Mouse (Mus musculus): ENCODE data around the gene Ica1.

Ica1 gene

DNA sequence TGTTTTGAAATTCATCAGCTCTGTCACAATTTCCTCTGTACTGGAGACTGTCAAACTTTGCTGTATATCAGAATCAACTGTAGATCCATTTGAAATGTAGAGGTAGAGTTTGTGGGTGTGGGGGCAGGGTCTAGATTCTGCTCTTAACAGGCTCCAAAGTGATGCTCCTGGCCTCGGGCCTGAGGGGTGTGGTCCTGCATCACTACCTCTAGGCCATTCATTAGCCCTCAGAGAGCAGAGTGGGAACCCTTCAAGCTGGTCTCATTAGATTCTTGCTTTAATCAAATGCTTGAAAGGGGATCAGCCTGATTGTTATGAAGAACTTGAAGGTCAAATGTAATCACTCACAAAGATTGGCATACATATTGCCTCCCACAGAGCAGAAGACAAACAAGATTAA, 36.6 kb downstream of the Ica1 start:
- DNase-seq = peak; percentile 74

DNA sequence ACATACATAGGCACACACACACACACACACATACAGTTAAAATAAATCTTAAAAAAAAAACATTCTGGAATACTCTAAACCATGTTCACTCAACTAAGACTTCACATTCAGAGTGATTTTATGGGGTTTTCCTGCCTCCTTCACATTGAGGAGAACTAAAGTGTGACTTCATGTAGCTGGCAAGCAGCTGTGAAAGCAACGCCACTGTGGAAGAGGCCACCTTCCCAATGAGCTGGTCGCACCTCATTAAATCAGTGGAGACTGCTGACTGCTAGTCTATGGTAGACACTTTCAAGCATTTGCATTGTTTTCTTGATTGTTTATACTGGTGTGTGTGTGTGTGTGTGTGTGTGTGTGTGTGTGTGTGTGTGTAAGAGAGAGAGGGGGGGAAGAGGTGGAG, 38.2 kb downstream of the Ica1 start:
- no peak for DNase-seq

DNA sequence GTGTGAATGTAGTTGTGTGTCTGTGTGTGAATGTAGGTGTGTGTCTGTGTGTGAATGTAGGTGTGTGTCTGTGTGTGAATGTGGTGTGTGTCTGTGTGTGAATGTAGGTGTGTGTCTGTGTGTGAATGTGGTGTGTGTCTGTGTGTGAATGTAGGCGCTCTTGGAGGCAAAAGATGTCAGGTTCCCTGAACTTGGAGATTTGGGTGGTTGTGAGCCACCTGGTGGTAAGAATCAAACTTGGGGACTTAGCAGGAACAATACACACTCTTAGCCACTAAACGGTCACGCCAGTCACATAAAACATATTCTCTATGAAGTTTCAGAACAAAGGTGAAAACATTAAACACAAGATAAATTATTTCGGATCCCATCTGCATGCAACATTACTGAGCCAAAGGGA, 39.9 kb downstream of the Ica1 start:
- peak; percentile 58 for DNase-seq

DNA sequence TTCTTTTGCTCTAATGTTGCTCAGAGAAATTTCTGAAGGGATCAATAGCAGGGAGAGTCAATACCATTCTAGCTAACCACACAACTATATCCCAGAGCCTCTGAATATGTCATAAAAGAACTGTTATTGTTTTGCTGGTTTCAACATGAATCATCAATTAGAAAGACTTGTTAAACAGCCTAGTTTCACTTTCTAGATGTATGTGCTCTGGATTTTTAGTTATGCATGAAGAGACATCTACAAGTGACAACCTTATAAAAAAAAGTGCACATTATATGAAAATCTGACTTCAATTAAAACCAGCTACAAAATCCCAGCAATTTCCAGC, 41.8 kb downstream of the Ica1 start:
- no peak for DNase-seq

DNA sequence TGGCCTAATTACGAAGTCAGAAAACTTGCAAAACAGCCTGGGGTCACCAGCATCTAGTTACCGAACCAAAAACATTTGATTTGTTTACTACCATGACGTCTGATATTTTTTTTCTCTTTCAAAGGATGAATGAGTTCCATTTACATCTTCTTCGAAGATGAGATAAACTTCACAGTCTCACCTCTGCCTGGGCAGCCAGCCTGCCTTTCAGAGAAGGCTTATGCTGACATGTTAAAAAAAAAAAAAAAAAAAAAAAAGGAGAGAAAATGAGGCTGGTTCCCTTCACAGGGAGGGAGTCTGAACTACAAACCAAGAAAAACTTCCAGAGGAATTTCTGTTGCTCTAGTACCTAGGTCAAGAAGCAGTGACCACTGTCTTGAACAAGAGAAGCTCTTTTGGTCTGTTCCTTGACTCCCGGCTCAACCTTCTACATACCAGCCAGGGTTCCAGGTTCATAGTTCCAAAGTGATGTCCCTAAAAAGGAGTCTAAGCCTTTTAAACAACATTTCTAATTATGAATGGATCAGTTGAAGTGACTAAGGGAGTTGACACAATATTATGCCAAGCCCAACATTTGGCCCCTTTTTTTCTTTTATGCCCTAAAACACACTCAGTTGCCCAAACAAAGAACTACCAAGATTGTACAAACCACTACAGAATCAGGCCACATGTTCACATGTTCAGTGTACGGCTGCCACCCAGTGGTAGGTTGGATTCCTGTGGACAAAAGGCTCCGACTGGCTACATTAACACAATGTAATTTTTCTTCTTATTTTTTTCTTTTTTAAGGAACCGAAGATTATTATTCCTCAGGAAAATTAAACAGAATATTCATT, 42.4 kb downstream of the Ica1 start:
- peak; percentile 90 for DNase-seq

DNA sequence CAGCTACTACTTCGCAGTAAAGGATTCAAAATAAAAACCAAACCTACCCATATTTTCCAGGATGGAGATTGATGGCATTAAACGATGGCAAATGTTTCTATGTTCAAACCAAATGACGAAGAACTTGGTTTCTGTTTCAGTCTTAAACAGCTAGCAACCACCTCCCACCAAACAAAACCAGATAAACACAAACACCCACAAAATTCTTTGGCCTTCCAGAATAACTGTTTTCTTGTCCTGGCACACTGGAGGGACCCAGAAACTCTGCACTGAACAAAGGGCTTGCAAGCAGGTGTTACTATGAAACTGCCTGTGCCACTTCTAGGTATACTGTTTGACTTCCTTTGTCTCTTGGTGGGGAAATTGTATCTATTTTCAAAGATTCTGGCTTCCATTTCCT, 43.2 kb downstream of the Ica1 start:
- peak; percentile 4 for DNase-seq

DNA sequence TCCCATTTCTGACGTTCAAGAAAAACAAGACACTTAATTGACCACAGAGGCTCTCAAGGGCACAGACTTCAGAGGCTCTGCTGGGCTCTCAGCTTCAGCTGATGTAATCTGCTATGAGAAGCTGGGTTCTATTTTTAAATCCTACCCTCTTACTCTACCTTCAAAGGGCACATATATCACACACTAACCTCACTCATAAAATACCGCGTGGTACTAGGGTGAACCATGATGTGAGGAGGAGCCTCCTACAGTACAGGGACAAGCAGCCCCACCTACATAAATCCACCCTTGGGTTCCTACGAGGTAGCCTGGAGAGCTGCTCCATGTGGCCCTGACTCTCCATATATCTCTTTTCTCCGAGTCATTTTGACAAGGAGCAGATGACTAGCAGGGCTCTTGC, 45.8 kb downstream of the Ica1 start:
- DNase-seq = peak; percentile 66

DNA sequence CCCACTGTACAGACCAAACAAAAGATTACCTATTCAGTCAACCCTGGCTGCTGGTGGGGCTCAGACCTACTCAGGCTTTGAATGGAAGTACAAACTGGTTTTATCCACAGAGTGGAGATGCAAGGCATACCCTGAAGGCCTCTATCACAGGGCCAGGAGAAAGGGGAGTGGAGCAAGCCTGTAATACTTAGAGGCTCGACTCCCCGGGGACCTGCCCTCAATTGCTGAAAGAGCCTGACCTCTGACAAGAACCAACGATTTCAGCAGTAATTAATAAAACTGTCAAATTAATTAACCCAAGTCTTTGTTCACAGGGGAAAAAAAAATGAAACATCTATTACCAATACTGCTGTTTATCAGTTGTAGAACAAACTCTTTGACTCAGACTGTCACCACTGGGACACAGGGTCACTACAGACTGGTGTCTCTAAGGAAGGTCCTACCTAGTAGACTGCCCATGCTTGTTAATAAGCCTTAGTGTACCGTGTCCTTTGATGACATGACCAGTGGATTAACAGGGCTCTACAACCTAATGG, 46.6 kb downstream of the Ica1 start:
- DNase-seq = peak; percentile 68

DNA sequence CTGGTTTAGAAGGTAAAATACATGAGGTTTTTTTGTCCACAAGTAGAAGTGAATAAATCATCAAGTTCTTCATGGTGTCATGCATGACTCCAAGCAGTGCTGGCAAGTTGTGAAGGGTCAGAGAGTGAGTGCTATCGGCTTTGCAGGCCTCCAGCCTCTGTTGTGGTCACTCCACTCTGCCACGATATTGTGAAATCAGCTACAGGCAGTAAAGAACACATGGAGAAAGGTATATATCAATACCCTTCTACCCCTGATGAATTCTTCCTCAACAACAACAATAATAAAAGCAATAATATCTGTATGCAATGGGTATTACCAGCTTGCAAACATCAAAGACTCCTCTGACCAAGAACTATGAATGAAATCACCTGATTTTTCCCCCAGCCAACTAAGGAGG, 47.9 kb downstream of the Ica1 start:
- peak; percentile 54 for DNase-seq

DNA sequence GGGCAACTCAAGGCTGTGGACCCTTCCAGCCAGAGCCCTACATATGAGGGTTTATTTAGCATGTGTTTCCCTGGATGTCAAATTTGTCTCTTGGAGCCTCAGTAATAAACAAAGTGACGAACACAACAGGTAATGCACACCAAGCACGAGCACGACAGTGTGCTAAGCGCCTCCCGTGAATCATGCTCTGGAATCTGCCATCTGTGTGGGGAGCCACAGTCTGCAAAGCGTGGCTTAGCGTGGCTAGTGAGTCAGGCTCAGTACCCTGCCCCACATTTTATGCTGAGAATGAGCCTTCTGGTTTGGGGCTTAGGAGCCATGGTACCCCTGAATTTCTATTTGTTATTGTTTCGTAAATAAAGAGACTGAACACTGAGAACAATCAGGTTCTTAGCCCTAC, 50.5 kb downstream of the Ica1 start:
- DNase-seq = no peak

DNA sequence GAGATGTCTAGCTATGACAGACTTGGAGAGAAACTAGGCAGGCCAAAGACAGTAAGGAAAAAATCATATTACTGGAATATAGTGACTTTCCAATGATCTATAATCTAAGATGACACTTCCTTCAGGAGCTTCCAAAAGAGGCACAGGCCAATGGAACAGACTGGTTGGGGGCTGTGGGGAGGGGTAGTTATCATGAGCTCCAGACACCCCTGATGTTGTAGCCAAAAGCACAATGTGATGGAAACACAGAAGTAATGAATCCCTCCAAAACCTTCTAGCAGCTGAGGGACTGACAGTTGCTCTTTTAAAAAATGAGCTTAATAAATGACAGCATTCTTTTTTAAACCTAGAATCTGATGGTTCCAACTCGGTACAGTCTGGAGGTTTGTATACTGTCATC, 52.7 kb downstream of the Ica1 start:
- peak; percentile 61 for DNase-seq

DNA sequence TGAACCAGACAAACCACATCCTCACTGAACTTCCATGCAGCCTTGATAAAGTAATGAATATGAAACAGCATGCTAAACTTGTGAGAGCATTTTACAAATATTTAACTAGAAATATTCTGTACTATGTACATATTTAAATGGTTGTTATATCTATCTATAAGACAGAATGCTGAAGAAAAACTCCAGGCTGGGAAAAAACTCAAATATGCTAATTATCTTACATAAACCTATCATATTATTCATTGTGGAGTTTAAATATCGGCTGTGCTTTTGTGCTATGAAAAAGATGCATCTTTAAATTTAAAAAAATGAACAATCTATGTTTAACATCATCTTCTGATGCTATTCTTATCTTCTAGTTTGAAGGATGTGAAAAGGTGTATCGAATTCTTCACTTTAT, 58.6 kb downstream of the Ica1 start:
- DNase-seq = no peak

DNA sequence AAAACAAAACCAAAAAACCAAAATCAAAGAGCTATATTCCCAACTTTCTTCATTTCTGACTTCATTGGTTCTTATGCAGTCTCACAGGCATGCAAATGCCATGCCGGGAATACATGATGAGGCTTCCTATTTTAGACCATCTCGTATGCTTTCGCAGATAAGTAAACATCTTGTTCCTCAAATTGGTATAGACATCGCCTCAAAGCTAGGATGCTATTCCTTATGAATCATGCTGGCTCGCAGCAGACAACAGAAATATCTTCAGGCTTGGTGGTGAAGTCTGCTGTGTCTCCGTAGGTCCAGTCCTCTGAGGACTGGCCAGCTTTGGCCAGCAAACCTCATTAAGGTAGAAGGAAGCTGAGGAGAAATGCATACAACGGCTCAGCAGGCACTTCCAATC, 60.3 kb downstream of the Ica1 start:
- peak; percentile 49 for DNase-seq

DNA sequence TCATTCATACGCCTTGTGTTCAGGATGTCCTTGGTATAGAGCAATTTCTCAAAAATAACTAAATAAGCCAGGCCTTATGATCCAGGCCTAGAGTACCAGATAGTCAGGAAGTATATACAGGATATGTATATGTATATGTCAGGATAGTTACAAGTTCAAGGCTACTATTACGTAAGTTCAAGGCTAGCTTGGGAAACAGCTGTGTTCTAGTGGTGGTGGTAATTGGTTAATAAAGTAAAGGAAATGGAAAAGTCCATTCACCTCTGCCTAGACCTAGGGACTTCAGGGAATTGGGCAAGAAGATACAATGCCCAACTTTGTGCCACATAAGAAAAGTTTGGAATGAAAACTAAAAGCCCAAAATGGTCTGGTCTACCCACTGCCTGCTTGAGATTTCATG, 61.7 kb downstream of the Ica1 start:
- DNase-seq = no peak

DNA sequence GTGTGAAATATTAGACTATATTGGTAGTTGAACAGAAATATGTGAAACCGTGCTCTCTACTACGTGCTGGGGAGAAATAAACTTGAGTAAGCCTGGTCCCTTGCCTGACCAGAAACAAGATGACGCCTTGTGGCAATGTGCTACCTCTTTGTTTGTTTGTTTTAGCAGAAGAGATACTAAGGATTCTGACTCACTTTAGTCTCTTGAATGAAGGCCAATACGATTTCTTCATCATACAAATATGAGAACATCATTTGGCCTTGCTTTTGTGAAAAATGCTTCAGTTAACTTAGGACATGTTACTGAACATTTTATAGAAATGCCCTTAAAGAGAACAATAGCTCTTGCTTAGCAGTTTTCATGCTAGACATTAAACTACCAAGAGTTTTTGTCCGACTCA, 67.0 kb downstream of the Ica1 start:
- DNase-seq = no peak

DNA sequence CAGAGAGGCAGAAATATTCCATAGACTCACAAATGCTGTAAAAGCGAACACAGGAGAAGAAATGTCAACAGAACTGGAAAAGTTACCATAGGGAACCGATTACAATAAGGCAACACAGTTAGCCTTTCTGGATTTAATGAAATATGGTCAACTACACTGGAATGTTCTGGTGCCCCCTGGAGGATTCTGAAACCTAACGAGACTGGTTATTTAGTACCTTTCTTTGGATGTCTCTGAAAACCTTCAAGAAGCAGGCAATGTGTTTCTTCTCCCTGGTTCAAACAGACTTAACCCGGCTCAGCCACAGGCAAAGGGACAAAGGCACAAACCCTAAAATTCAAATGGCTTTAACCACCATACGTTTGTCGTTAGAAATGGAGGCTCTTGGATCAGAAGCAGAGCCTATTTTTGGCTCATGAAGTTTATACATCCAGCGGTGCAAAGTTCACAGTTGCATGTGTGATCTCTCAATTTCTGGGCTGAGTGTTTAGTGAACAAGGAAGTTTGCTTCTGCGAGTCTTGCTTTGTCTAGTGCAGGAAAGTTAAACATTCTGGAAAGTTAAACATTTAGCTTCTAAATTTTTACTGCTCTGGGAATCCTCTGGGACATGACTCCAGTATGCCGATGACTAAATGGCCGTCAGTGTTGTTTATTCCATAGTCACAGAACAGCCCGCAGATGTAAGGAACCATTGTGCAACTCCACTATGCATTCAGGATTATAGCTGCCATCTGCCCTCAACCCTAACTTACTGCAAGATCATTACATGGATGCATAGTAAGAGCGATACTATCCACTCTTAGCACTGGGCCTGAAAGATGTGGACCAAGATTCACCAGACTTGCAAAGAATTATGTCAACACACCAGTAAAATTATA, 83.4 kb downstream of the Ica1 start:
- DNase-seq = peak; percentile 84

DNA sequence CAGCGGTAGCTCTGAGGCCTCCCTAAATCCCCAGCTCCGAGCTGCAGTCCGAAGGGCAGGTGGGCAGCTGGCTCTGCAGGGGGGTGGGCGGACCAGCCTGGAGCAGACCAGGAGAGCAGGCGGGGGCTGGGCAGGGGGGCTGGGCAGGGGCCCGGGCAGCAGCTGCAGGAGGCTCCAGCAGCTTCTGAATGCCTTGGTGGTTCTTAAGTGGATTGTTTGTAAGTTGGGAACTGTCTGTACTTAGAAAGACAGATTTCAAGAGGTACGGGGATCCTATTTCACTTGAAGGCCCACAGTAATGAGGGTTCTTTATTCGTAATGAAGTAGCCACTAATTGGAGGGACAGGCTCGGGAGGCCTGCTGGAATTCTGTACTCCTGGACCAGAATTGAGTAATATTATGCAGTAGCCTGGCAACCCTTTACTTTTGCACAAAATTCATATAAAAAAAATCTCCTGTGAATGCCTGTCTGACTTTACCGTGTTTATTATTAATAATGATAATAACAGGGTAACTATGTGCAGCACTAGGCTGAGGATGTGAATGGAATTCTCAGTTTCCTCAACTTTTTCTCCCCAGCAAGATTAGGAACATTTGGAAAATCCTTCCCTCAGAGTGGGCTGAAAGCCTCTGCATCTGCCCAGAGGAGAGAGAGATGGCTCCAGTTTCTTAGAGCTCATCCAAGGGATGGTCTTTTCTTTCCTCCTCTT, 84.2 kb downstream of the Ica1 start:
- DNase-seq = peak; percentile 85

DNA sequence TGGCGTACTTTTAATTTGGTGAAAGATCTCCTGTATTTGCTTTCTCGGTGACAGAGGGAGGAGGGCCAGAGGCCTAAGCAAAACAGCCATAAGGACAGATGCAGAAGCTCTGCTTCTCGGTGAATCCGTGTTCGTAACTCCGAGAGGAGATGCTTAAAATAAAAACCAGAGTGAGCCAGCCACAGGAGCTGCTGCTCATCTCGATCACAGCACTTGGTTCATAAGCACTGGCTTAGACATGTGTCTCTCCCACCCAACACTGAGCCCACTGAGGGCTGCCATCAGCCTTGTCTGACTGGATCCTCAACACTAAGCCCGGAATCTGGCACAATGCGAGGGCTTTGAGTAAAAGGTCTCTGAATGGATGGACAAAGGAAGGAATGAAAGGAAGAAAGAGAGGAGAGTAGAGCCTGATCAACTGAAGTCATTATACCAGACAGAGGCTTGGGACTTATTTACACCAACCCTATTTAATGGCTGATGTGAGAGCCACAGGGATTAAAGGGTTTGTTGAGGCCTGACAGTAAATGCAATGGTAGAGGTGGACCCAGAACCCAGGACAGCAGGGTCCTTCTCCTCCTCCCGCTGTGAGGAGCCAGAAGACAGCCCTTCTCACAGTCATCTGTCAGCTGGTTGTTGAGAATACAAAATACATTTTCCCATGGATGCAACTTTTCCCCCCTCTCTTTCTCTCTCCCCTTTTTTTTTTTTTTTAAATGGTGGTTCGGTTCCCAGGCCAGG, 85.0 kb downstream of the Ica1 start:
- DNase-seq = no peak

DNA sequence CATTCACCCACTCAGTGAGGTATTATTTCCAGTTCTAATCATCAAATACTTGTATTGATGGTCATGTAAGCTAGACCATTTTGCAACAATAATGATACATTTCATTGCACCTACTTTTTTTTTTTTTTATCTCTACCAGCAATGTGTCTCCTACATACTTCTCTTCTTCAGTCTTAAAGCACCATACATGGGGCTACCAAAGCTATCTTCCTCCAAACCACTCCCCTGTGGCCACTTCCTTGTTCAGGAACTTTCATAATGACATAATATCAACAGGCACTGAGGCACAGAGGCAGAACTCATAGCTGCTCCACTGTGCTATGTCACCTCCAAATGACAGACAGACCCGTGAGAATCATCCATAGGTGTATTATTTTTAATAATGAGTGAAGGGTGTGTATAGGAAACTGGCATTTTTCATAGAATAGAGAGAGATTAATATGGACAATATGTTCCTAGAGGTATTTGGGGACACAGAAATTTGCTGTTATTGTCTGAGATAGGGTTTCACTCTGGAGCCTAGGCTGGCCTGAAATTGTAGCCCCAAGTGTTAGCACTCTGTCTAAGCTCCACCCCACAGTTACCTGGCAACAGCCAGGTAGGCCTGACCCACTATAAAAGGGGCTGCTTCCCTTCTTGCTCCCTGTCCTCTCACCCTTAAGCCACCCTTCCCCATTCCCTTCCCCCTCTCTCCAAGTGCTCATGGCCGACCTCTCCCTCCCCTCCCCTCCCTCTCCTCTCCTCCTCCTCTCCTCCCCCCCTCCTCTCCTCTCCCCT, 86.9 kb downstream of the Ica1 start:
- DNase-seq = peak; percentile 91

DNA sequence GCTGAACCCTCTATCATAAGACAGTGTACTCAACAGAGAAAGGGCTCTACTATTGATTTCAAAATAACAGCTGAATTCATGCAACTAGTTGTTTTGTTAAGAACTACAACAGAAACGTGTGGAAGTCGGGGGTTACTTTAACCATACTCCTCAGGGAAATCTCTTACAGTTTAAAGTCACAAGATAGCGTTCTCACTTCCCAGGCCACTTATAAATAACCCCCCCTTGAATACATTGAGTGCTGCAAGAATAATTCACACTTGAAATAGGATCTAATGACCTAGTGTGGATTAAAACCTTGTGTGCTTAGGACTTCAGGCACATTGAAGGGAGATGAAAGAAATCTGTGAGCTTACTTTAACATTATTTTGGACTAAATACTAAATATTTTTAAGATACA, 87.8 kb downstream of the Ica1 start:
- DNase-seq = no peak

DNA sequence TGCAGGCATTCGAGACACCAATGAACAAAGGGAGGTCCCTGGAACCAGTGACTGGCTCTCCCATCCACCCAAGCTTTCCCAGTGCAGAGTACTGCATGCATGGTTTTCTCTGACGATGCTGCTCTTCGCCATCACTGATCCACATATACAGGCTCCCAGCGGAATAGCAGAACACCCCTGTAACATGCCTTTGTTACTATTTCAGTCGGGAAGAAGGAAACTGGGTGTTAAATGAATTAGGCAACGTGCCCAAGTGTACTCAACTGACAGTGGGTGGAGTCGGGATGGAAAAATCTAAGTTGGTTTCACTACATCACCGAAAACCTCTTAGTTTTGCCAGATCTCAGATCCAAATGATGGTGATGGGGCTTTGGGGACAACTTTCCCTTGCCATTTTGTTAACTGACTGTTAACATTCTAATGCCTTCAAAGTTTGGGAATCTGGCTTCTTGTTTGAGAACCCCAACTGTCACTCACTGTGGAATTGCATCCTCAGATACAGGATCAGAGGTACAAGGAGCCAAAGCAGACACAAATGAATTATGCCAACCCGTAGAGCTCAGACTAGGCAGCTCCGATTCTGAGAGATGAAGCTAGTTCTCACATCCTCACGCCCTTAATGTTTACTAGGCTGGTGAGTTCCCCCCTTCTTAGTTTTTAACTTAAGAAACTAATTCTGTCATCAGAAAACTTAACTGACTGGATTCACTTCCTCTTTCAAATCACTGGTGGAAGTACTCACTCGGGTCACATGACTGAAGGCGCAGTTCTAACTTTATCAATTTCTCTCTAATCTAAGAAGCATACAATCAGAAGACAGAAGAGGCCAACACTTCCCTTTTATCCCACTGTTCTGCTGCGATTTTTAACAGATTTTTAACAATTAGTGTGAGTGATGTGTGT, 91.4 kb downstream of the Ica1 start:
- peak; percentile 95 for DNase-seq
